Mouse (Mus musculus): Measurements from ENCODE around the gene Olfr914. TPM values are rescaled to one million over a fixed set of nuclear protein-coding genes. Genes with fewer than 3 reads are reported as not detected.

Gene Olfr914
- not detected in 2 replicates for polyA plus RNA-seq (2015; fragmentation: Nextera tagmentation; extraction: Ambion mirVana)

GRCm38 (mm10) chr9:38604802-38605201 is at the start of gene Olfr914:
Olfr914 (plus strand) TSS chr9:38605102.
- no peak for ATAC-seq (ENCODE audit: insufficient read depth)

GRCm38 (mm10) chr9:38579878-38580277 is 25.0 kb upstream of the Olfr914 start, which contains the start of gene Olfr912:
Olfr912 (plus strand) TSS chr9:38580178.
- Histone ChIP-seq H3K4me2 (no peak within 1 kb of the TSS), H3K9ac (no peak within 1 kb of the TSS), H3K27me3 (no peaks in the 10 kb centered on the region), H3K36me3 (replicated peaks) (no peaks in the 10 kb centered on the region), H3K27ac (replicated peaks) (no peak within 1 kb of the TSS), H3K4me3 (replicated peaks) (no peak within 1 kb of the TSS), H3K9me3 (replicated peaks) (no peaks in the 10 kb centered on the region), H3K4me1 (replicated peaks) (no peaks in the 10 kb centered on the region)
- 32% methylated on average over 1 of the region's 1 CpGs for WGBS (ENCODE audit: insufficient replicate concordance)
- no peak for ATAC-seq (ENCODE audit: insufficient read depth)

More at GRCm38 (mm10) chr9:38604802-38605201, at the start of gene Olfr914:
- Histone ChIP-seq H3K9ac (no peak within 1 kb of the TSS), H3K36me3 (replicated peaks) (no peaks in the 10 kb centered on the region), H3K27ac (replicated peaks) (no peak within 1 kb of the TSS), H3K9me3 (replicated peaks) (0 out of 2 replicates have a peak, but pooled peaks cover 2% of the 10 kb centered on the region), H3K4me3 (replicated peaks) (no peak within 1 kb of the TSS), H3K4me1 (replicated peaks) (no peaks in the 10 kb centered on the region), H3K27me3 (no peaks in the 10 kb centered on the region), H3K4me2 (no peak within 1 kb of the TSS)
- WGBS (ENCODE audit: insufficient replicate concordance): 35% methylated on average over 2 of the region's 2 CpGs

GRCm38 (mm10) chr9:38591056-38591455 is 13.8 kb upstream of the Olfr914 start:
- Histone ChIP-seq H3K4me2 (no peak overlapping the region), H3K4me1 (replicated peaks) (no peaks in the 10 kb centered on the region), H3K27me3 (no peaks in the 10 kb centered on the region), H3K9me3 (replicated peaks) (no peaks in the 10 kb centered on the region), H3K9ac (no peak overlapping the region), H3K27ac (replicated peaks) (no peak overlapping the region), H3K36me3 (replicated peaks) (no peaks in the 10 kb centered on the region), H3K4me3 (replicated peaks) (no peak overlapping the region)
- ATAC-seq (ENCODE audit: insufficient read depth): no peak
- WGBS (ENCODE audit: insufficient replicate concordance): 48% methylated on average over 1 of the region's 1 CpGs

GRCm38 (mm10) chr9:38592459-38592858 is 12.4 kb upstream of the Olfr914 start, which contains the start of gene Olfr913:
Olfr913 (plus strand) TSS chr9:38592759.
- Histone ChIP-seq H3K4me2 (no peak within 1 kb of the TSS), H3K4me3 (replicated peaks) (no peak within 1 kb of the TSS), H3K36me3 (replicated peaks) (no peaks in the 10 kb centered on the region), H3K4me1 (replicated peaks) (no peaks in the 10 kb centered on the region), H3K9ac (no peak within 1 kb of the TSS), H3K27ac (replicated peaks) (no peak within 1 kb of the TSS), H3K9me3 (replicated peaks) (no peaks in the 10 kb centered on the region), H3K27me3 (no peaks in the 10 kb centered on the region)
- no peak for ATAC-seq (ENCODE audit: insufficient read depth)
- 14% methylated on average over 2 of the region's 2 CpGs for WGBS (ENCODE audit: insufficient replicate concordance)

GRCm38 (mm10) chr9:38632406-38632805 is 27.5 kb downstream of the Olfr914 start:
- Histone ChIP-seq H3K36me3 (replicated peaks) (no peaks in the 10 kb centered on the region), H3K27ac (replicated peaks) (no peak overlapping the region), H3K4me2 (no peak overlapping the region), H3K4me1 (replicated peaks) (no peaks in the 10 kb centered on the region), H3K9me3 (replicated peaks) (no peaks in the 10 kb centered on the region), H3K4me3 (replicated peaks) (no peak overlapping the region), H3K27me3 (no peaks in the 10 kb centered on the region), H3K9ac (no peak overlapping the region)
- no peak for ATAC-seq (ENCODE audit: insufficient read depth)
- WGBS (ENCODE audit: insufficient replicate concordance): 51% methylated on average over 4 of the region's 4 CpGs

- H3K27ac ChIP-seq (replicated peaks): no peak within 1 kb of the TSS
- WGBS (ENCODE audit: insufficient replicate concordance): 27% methylated on average over 1 of the region's 1 CpGs
These were observed 54.9 kb downstream of the Olfr914 start, which contains the start of gene Olfr916 for GRCm38 (mm10) chr9:38659775-38660174. Olfr916 (minus strand) TSS chr9:38659875.

More at GRCm38 (mm10) chr9:38659775-38660174, 54.9 kb downstream of the Olfr914 start, which contains the start of gene Olfr916:
- H3K9ac ChIP-seq: no peak within 1 kb of the TSS
- no peak within 1 kb of the TSS for H3K4me2 ChIP-seq
- no peaks in the 10 kb centered on the region for H3K4me1 ChIP-seq (replicated peaks)
- H3K4me3 ChIP-seq (replicated peaks): no peak within 1 kb of the TSS
- H3K27me3 ChIP-seq: no peaks in the 10 kb centered on the region
- no peaks in the 10 kb centered on the region for H3K9me3 ChIP-seq (replicated peaks)
- ATAC-seq (ENCODE audit: insufficient read depth): no peak
- no peaks in the 10 kb centered on the region for H3K36me3 ChIP-seq (replicated peaks)

Other genes with a start within 250 kb of the Olfr914 start
- not detected in 2 replicates for gene Olfr250, start 238.2 kb upstream of the Olfr914 start, polyA plus RNA-seq (2015; fragmentation: Nextera tagmentation; extraction: Ambion mirVana)
- not detected in 2 replicates for gene Olfr251, start 228.0 kb upstream of the Olfr914 start, polyA plus RNA-seq (2015; fragmentation: Nextera tagmentation; extraction: Ambion mirVana)
- not detected in 2 replicates for gene Olfr147, start 203.4 kb upstream of the Olfr914 start, polyA plus RNA-seq (2015; fragmentation: Nextera tagmentation; extraction: Ambion mirVana)
- gene Olfr901, start 175.6 kb upstream of the Olfr914 start, polyA plus RNA-seq (2015; fragmentation: Nextera tagmentation; extraction: Ambion mirVana): not detected in 2 replicates
- gene Olfr902, start 157.4 kb upstream of the Olfr914 start, polyA plus RNA-seq (2015; fragmentation: Nextera tagmentation; extraction: Ambion mirVana): not detected in 2 replicates
- not detected in 2 replicates for gene Olfr904, start 142.0 kb upstream of the Olfr914 start, polyA plus RNA-seq (2015; fragmentation: Nextera tagmentation; extraction: Ambion mirVana)
- not detected in 2 replicates for gene Olfr905, start 134.0 kb upstream of the Olfr914 start, polyA plus RNA-seq (2015; fragmentation: Nextera tagmentation; extraction: Ambion mirVana)
- gene Olfr906, start 118.0 kb upstream of the Olfr914 start, polyA plus RNA-seq (2015; fragmentation: Nextera tagmentation; extraction: Ambion mirVana): not detected in 2 replicates
- not detected in 2 replicates for gene Olfr907, start 109.3 kb upstream of the Olfr914 start, polyA plus RNA-seq (2015; fragmentation: Nextera tagmentation; extraction: Ambion mirVana)
- not detected in 2 replicates for gene Olfr911-ps1, start 83.5 kb upstream of the Olfr914 start, polyA plus RNA-seq (2015; fragmentation: Nextera tagmentation; extraction: Ambion mirVana)
- not detected in 2 replicates for gene Olfr910, start 67.3 kb upstream of the Olfr914 start, polyA plus RNA-seq (2015; fragmentation: Nextera tagmentation; extraction: Ambion mirVana)
- not detected in 2 replicates for gene Olfr912, start 24.9 kb upstream of the Olfr914 start, polyA plus RNA-seq (2015; fragmentation: Nextera tagmentation; extraction: Ambion mirVana)
- gene Olfr913, start 12.3 kb upstream of the Olfr914 start, polyA plus RNA-seq (2015; fragmentation: Nextera tagmentation; extraction: Ambion mirVana): not detected in 2 replicates
- gene Olfr916, start 54.8 kb downstream of the Olfr914 start, polyA plus RNA-seq (2015; fragmentation: Nextera tagmentation; extraction: Ambion mirVana): not detected in 2 replicates
- not detected in 2 replicates for gene Olfr917, start 60.7 kb downstream of the Olfr914 start, polyA plus RNA-seq (2015; fragmentation: Nextera tagmentation; extraction: Ambion mirVana)
- gene Olfr918, start 69.5 kb downstream of the Olfr914 start, polyA plus RNA-seq (2015; fragmentation: Nextera tagmentation; extraction: Ambion mirVana): not detected in 2 replicates
- gene Olfr919, start 98.6 kb downstream of the Olfr914 start, polyA plus RNA-seq (2015; fragmentation: Nextera tagmentation; extraction: Ambion mirVana): not detected in 2 replicates
- gene Vwa5a, start 113.2 kb downstream of the Olfr914 start, polyA plus RNA-seq (2015; fragmentation: Nextera tagmentation; extraction: Ambion mirVana): 7.8 and 8.2 TPM in 2 replicates
- gene Olfr920, start 147.2 kb downstream of the Olfr914 start, polyA plus RNA-seq (2015; fragmentation: Nextera tagmentation; extraction: Ambion mirVana): 0.02 TPM in 1 of 2 replicates, not detected in the other
- gene Olfr921, start 168.0 kb downstream of the Olfr914 start, polyA plus RNA-seq (2015; fragmentation: Nextera tagmentation; extraction: Ambion mirVana): not detected in 2 replicates
- not detected in 2 replicates for gene Olfr922, start 209.5 kb downstream of the Olfr914 start, polyA plus RNA-seq (2015; fragmentation: Nextera tagmentation; extraction: Ambion mirVana)
- gene Olfr923, start 221.4 kb downstream of the Olfr914 start, polyA plus RNA-seq (2015; fragmentation: Nextera tagmentation; extraction: Ambion mirVana): 0.03 TPM in 1 of 2 replicates, not detected in the other
- not detected in 2 replicates for gene Olfr924, start 239.3 kb downstream of the Olfr914 start, polyA plus RNA-seq (2015; fragmentation: Nextera tagmentation; extraction: Ambion mirVana)
- not detected in 2 replicates for gene Olfr26, start 250.0 kb downstream of the Olfr914 start, polyA plus RNA-seq (2015; fragmentation: Nextera tagmentation; extraction: Ambion mirVana)